Mouse (Mus musculus) 3T3-L1 (cell line): Measurements from ENCODE around the gene Unc5c.

Source experiments
- DNase-seq: peaks from one replicate; pipeline ENCODE4 v3.0.0-alpha.2; 2015; ENCODE audit warnings: low read depth, low spot score

The Unc5c gene

GRCm38 (mm10) chr3:141810944-141811343, 345.9 kb downstream of the Unc5c start:
- DNase-seq = no peak

GRCm38 (mm10) chr3:141811348-141811747, 346.3 kb downstream of the Unc5c start:
- peak; percentile 58 for DNase-seq

- no peak for DNase-seq
Measured at GRCm38 (mm10) chr3:141814776-141815175, 349.8 kb downstream of the Unc5c start.

GRCm38 (mm10) chr3:141818615-141819312, 353.7 kb downstream of the Unc5c start:
- DNase-seq = no peak

- DNase-seq = no peak
Measured at GRCm38 (mm10) chr3:141819331-141819941, 354.4 kb downstream of the Unc5c start.

- no peak for DNase-seq
Measured at GRCm38 (mm10) chr3:141828301-141828700, 363.3 kb downstream of the Unc5c start.

- DNase-seq = peak; percentile 75
Measured at GRCm38 (mm10) chr3:141831135-141831534, 366.1 kb downstream of the Unc5c start.

- peak; percentile 66 for DNase-seq
Measured at GRCm38 (mm10) chr3:141838864-141839263, 373.8 kb downstream of the Unc5c start.

- no peak for DNase-seq
Measured at GRCm38 (mm10) chr3:141849206-141849605, 384.2 kb downstream of the Unc5c start.

GRCm38 (mm10) chr3:141850141-141850540, 385.1 kb downstream of the Unc5c start:
- DNase-seq = no peak

GRCm38 (mm10) chr3:141854339-141854738, 389.3 kb downstream of the Unc5c start:
- no peak for DNase-seq

GRCm38 (mm10) chr3:141857123-141857522, 392.1 kb downstream of the Unc5c start:
- peak; percentile 86 for DNase-seq

- peak; percentile 84 for DNase-seq
Measured at GRCm38 (mm10) chr3:141862816-141863461, 397.9 kb downstream of the Unc5c start.

- DNase-seq = no peak
Measured at GRCm38 (mm10) chr3:141871805-141872204, 406.8 kb downstream of the Unc5c start.

- DNase-seq = no peak
Measured at GRCm38 (mm10) chr3:141872337-141873042, 407.5 kb downstream of the Unc5c start.

GRCm38 (mm10) chr3:141882496-141882895, 417.5 kb downstream of the Unc5c start:
- DNase-seq = no peak

GRCm38 (mm10) chr3:141884190-141884589, 419.2 kb downstream of the Unc5c start:
- DNase-seq = no peak
